Mouse (Mus musculus) limb, embryonic 15.5 days (tissue): ENCODE results near the gene Mpv17. TPM values are rescaled to one million over a fixed set of nuclear protein-coding genes. Genes with fewer than 3 reads are reported as not detected.

Source experiments
- ATAC-seq: fragments of 200-750 bp; cut with Nextera tagmentation; 2 replicates; pipeline ENCODE4 v1.8.0; 2017; ENCODE audit warnings: low read depth, moderate TSS enrichment; ENCODE audit not compliant: insufficient number of reproducible peaks, low FRiP score, low TSS enrichment
- H3K27ac ChIP-seq: fragments of 300-500 bp; sonication (generic); 2 replicates; pipeline ENCODE4 v1.5.1; 2015; ENCODE audit warnings: moderate library complexity, mild to moderate bottlenecking, inconsistent platforms
- H3K27me3 ChIP-seq: fragments of 300-500 bp; sonication (generic); 2 replicates; pipeline ENCODE4 v1.6.1; 2015; ENCODE audit warnings: inconsistent platforms
- H3K36me3 ChIP-seq: fragments of 300-500 bp; sonication (generic); 2 replicates; pipeline ENCODE4 v1.6.1; 2015; ENCODE audit warnings: inconsistent platforms
- H3K4me1 ChIP-seq: fragments of 300-500 bp; sonication (generic); 2 replicates; pipeline ENCODE4 v1.6.1; 2015; ENCODE audit warnings: inconsistent platforms
- H3K4me2 ChIP-seq: fragments of 300-500 bp; sonication (generic); 2 replicates; pipeline ENCODE4 v1.6.1; 2015; ENCODE audit warnings: mild to moderate bottlenecking, inconsistent platforms
- H3K4me3 ChIP-seq: fragments of 300-500 bp; sonication (generic); 2 replicates; pipeline ENCODE4 v1.5.1; 2015; ENCODE audit warnings: mild to moderate bottlenecking, inconsistent platforms
- H3K9ac ChIP-seq: fragments of 300-500 bp; sonication (generic); 2 replicates; pipeline ENCODE4 v1.6.1; 2015; ENCODE audit warnings: inconsistent platforms
- H3K9me3 ChIP-seq: fragments of 300-500 bp; sonication (generic); 2 replicates; pipeline ENCODE4 v1.6.1; 2016; ENCODE audit warnings: inconsistent platforms
- WGBS: fragments of 180-500 bp; shearing (Covaris S2); methylation state at CpG from one replicate; pipeline ENCODE4 v1.1.7; 2015; 5-methylcytosine and 5-hydroxymethylcytosine counted together
- polyA plus RNA-seq: library from polyadenylated mRNA; unstranded; fragments of >200 nt; fragmentation: Nextera tagmentation; extraction: Ambion mirVana; gene quantifications from 2 replicates; pipeline ENCODE4 v1.2.1, GENCODE M21; 2015

The Mpv17 gene
- polyA plus RNA-seq, 1 experiment from 2014 or later = 64.0 TPM

GRCm38 (mm10) chr5:31136730-31137424 is 17.2 kb downstream of the Mpv17 start:
- Histone ChIP-seq H3K36me3 (peaks cover 8% of the 10 kb centered on the region; the same call in 1 of the 2 replicates), H3K27me3 (peaks cover 69% of the 10 kb centered on the region), H3K27ac (no peak overlapping the region), H3K9me3 (no peaks in the 10 kb centered on the region), H3K9ac (no peak overlapping the region), H3K4me1 (peaks cover 24% of the 10 kb centered on the region), H3K4me2 (no peak overlapping the region), H3K4me3 (0 out of 2 replicates have a peak overlapping the region, but pooled peaks have one; percentile 7)
- no peak for ATAC-seq
- WGBS = under 1% methylated on average over 33 of the region's 33 CpGs

GRCm38 (mm10) chr5:31126050-31126449 is 28.0 kb downstream of the Mpv17 start:
- no peak overlapping the region for H3K4me3 ChIP-seq
- H3K9me3 ChIP-seq = no peaks in the 10 kb centered on the region
- H3K27ac ChIP-seq = no peak overlapping the region
- no peaks in the 10 kb centered on the region for H3K36me3 ChIP-seq
- H3K27me3 ChIP-seq = no peaks in the 10 kb centered on the region; the same call in 1 of the 2 replicates
- no peak for ATAC-seq
- H3K4me2 ChIP-seq = no peak overlapping the region
- no peak overlapping the region for H3K9ac ChIP-seq
- no peaks in the 10 kb centered on the region for H3K4me1 ChIP-seq
- 40% methylated on average over 5 of the region's 5 CpGs for WGBS

GRCm38 (mm10) chr5:31123481-31123880 is 30.6 kb downstream of the Mpv17 start:
- no peak overlapping the region for H3K9ac ChIP-seq
- no peak overlapping the region for H3K27ac ChIP-seq
- H3K9me3 ChIP-seq = no peaks in the 10 kb centered on the region
- H3K4me2 ChIP-seq = no peak overlapping the region
- no peak overlapping the region for H3K4me3 ChIP-seq
- no peaks in the 10 kb centered on the region for H3K4me1 ChIP-seq
- 39% methylated on average over 2 of the region's 2 CpGs for WGBS
- ATAC-seq = no peak
- no peaks in the 10 kb centered on the region for H3K36me3 ChIP-seq
- H3K27me3 ChIP-seq = no peaks in the 10 kb centered on the region

GRCm38 (mm10) chr5:31121111-31121510 is 32.9 kb downstream of the Mpv17 start:
- H3K27me3 ChIP-seq = peaks cover 8% of the 10 kb centered on the region
- H3K4me3 ChIP-seq = no peak overlapping the region
- H3K27ac ChIP-seq = no peak overlapping the region
- H3K9ac ChIP-seq = no peak overlapping the region
- 73% methylated on average over 8 of the region's 8 CpGs for WGBS
- no peaks in the 10 kb centered on the region for H3K4me1 ChIP-seq
- no peak for ATAC-seq
- H3K9me3 ChIP-seq = no peaks in the 10 kb centered on the region
- H3K4me2 ChIP-seq = no peak overlapping the region
- no peaks in the 10 kb centered on the region for H3K36me3 ChIP-seq

- Histone ChIP-seq H3K4me2 (no peak overlapping the region), H3K27me3 (peaks cover 8% of the 10 kb centered on the region), H3K9ac (no peak overlapping the region), H3K27ac (no peak overlapping the region), H3K9me3 (no peaks in the 10 kb centered on the region), H3K4me1 (no peaks in the 10 kb centered on the region), H3K36me3 (no peaks in the 10 kb centered on the region), H3K4me3 (no peak overlapping the region)
- ATAC-seq = no peak
- WGBS = 16% methylated on average over 10 of the region's 10 CpGs
These were observed 37.1 kb downstream of the Mpv17 start for GRCm38 (mm10) chr5:31116912-31117311.

GRCm38 (mm10) chr5:31116354-31116753 is 37.7 kb downstream of the Mpv17 start, which contains the start of gene Trim54:
Trim54 (plus strand) TSS chr5:31116712.
- Histone ChIP-seq H3K9me3 (no peaks in the 10 kb centered on the region), H3K9ac (no peak within 1 kb of the TSS), H3K27me3 (peaks cover 8% of the 10 kb centered on the region), H3K27ac (no peak within 1 kb of the TSS), H3K4me3 (no peak within 1 kb of the TSS), H3K4me2 (no peak within 1 kb of the TSS), H3K36me3 (no peaks in the 10 kb centered on the region), H3K4me1 (no peaks in the 10 kb centered on the region)
- ATAC-seq = 0 out of 2 replicates have a peak, but pooled peaks have one; percentile 48
- WGBS = 33% methylated on average over 3 of the region's 3 CpGs

GRCm38 (mm10) chr5:31110781-31111180 is 43.3 kb downstream of the Mpv17 start:
- no peak overlapping the region for H3K27ac ChIP-seq
- H3K4me2 ChIP-seq = no peak overlapping the region
- ATAC-seq = no peak
- H3K9ac ChIP-seq = no peak overlapping the region
- WGBS = 36% methylated on average over 7 of the region's 7 CpGs
- no peak overlapping the region for H3K4me3 ChIP-seq
- no peaks in the 10 kb centered on the region for H3K36me3 ChIP-seq
- H3K4me1 ChIP-seq = no peaks in the 10 kb centered on the region
- no peaks in the 10 kb centered on the region for H3K27me3 ChIP-seq
- no peaks in the 10 kb centered on the region for H3K9me3 ChIP-seq

- no peak for ATAC-seq
- 89% methylated on average over 18 of the region's 18 CpGs for WGBS
- Histone ChIP-seq H3K4me3 (no peak within 1 kb of the TSS), H3K27me3 (peaks cover 9% of the 10 kb centered on the region; the same call in 1 of the 2 replicates), H3K4me2 (no peak within 1 kb of the TSS), H3K9ac (no peak within 1 kb of the TSS), H3K36me3 (no peaks in the 10 kb centered on the region), H3K4me1 (no peaks in the 10 kb centered on the region), H3K9me3 (no peaks in the 10 kb centered on the region), H3K27ac (no peak within 1 kb of the TSS)
These were observed 46.0 kb downstream of the Mpv17 start, which contains the start of gene Slc30a3 for GRCm38 (mm10) chr5:31108000-31108490. Slc30a3 (minus strand) TSS chr5:31108237.

- ATAC-seq = no peak
- Histone ChIP-seq H3K9me3 (no peaks in the 10 kb centered on the region), H3K9ac (no peak within 1 kb of the TSS), H3K4me2 (no peak within 1 kb of the TSS), H3K27me3 (peaks cover 9% of the 10 kb centered on the region; the same call in 1 of the 2 replicates), H3K27ac (no peak within 1 kb of the TSS), H3K36me3 (no peaks in the 10 kb centered on the region), H3K4me1 (no peaks in the 10 kb centered on the region), H3K4me3 (no peak within 1 kb of the TSS)
- 85% methylated on average over 9 of the region's 9 CpGs for WGBS
These were observed 48.2 kb downstream of the Mpv17 start, which contains the start of gene Dnajc5g for GRCm38 (mm10) chr5:31105814-31106335. Dnajc5g (plus strand) TSS chr5:31106285.

GRCm38 (mm10) chr5:31095711-31096480 is 58.2 kb downstream of the Mpv17 start:
- no peak overlapping the region for H3K27ac ChIP-seq
- peak overlapping the region; percentile 84 for H3K4me2 ChIP-seq
- peaks cover 38% of the 10 kb centered on the region for H3K4me1 ChIP-seq
- no peaks in the 10 kb centered on the region for H3K9me3 ChIP-seq
- H3K4me3 ChIP-seq = peak overlapping the region; percentile 28; the same call in 1 of the 2 replicates
- H3K9ac ChIP-seq = no peak overlapping the region
- H3K27me3 ChIP-seq = peaks cover 81% of the 10 kb centered on the region
- no peaks in the 10 kb centered on the region for H3K36me3 ChIP-seq
- ATAC-seq = no peak
- WGBS = 21% methylated on average over 11 of the region's 11 CpGs

- Histone ChIP-seq H3K9ac (no peak overlapping the region), H3K4me1 (peaks cover 38% of the 10 kb centered on the region), H3K27me3 (peaks cover 90% of the 10 kb centered on the region), H3K9me3 (no peaks in the 10 kb centered on the region), H3K4me3 (peak overlapping the region; percentile 28), H3K4me2 (peak overlapping the region; percentile 84), H3K27ac (no peak overlapping the region), H3K36me3 (no peaks in the 10 kb centered on the region)
- no peak for ATAC-seq
- WGBS = under 1% methylated on average over 59 of the region's 59 CpGs
These were observed 59.0 kb downstream of the Mpv17 start for GRCm38 (mm10) chr5:31094799-31095691.
